Mouse (Mus musculus) stomach, embryonic 15.5 days (tissue): Measurements from ENCODE around the gene Pla2g5. TPM values are rescaled to one million over a fixed set of nuclear protein-coding genes. Genes with fewer than 3 reads are reported as not detected.

Experiments
- ATAC-seq: fragments of 200-750 bp; cut with Nextera tagmentation; 2 replicates; pipeline ENCODE4 v1.8.0; 2017; ENCODE audit warnings: low read depth, moderate number of reproducible peaks, moderate TSS enrichment; ENCODE audit not compliant: insufficient read depth, low FRiP score
- H3K27ac ChIP-seq: fragments of 300-500 bp; sonication (generic); 2 replicates; pipeline ENCODE4 v1.5.1; 2015; ENCODE audit warnings: mild to moderate bottlenecking, inconsistent platforms
- H3K27me3 ChIP-seq: fragments of 300-500 bp; sonication (generic); replicated peaks from 2 replicates; pipeline ENCODE4 v1.6.1; 2015; ENCODE audit warnings: inconsistent platforms
- H3K36me3 ChIP-seq: fragments of 300-500 bp; sonication (generic); 2 replicates; pipeline ENCODE4 v1.6.1; 2015; ENCODE audit warnings: inconsistent platforms
- H3K4me1 ChIP-seq: fragments of 300-500 bp; sonication (generic); 2 replicates; pipeline ENCODE4 v1.6.1; 2015; ENCODE audit warnings: inconsistent platforms
- H3K4me2 ChIP-seq: fragments of 300-500 bp; sonication (generic); 2 replicates; pipeline ENCODE4 v1.6.1; 2015; ENCODE audit warnings: mild to moderate bottlenecking, inconsistent platforms
- H3K4me3 ChIP-seq: fragments of 300-500 bp; sonication (generic); replicated peaks from 2 replicates; pipeline ENCODE4 v1.5.1; 2015; ENCODE audit warnings: inconsistent platforms
- H3K9ac ChIP-seq: fragments of 300-500 bp; sonication (generic); 2 replicates; pipeline ENCODE4 v1.6.1; 2015; ENCODE audit warnings: inconsistent platforms
- H3K9me3 ChIP-seq: fragments of 300-500 bp; sonication (generic); 2 replicates; pipeline ENCODE4 v1.6.1; 2016; ENCODE audit warnings: inconsistent platforms
- WGBS: fragments of 180-500 bp; shearing (Covaris S2); methylation state at CpG from one replicate; pipeline ENCODE4 v1.1.7; 2015; 5-methylcytosine and 5-hydroxymethylcytosine counted together
- polyA plus RNA-seq: library from polyadenylated mRNA; unstranded; fragments of >200 nt; fragmentation: Nextera tagmentation; extraction: Ambion mirVana; gene quantifications from 2 replicates; pipeline ENCODE4 v1.2.1, GENCODE M21; 2015

The Pla2g5 gene
- polyA plus RNA-seq, 1 experiment from 2014 or later: 0.18 TPM

- Histone ChIP-seq H3K4me2 (no peak overlapping the region), H3K36me3 (no peaks in the 10 kb centered on the region), H3K9ac (no peak overlapping the region), H3K4me1 (no peaks in the 10 kb centered on the region), H3K9me3 (no peaks in the 10 kb centered on the region), H3K27me3 (no peaks in the 10 kb centered on the region), H3K4me3 (no peak overlapping the region), H3K27ac (no peak overlapping the region)
- WGBS: 71% methylated on average over 9 of the region's 9 CpGs
- ATAC-seq: no peak
Measured at GRCm38 (mm10) chr4:138762266-138762665, 101.0 kb downstream of the Pla2g5 start.

- Histone ChIP-seq H3K4me1 (no peaks in the 10 kb centered on the region), H3K9ac (no peak within 1 kb of the TSS), H3K9me3 (no peaks in the 10 kb centered on the region), H3K27me3 (no peaks in the 10 kb centered on the region), H3K4me2 (no peak within 1 kb of the TSS), H3K27ac (no peak within 1 kb of the TSS), H3K4me3 (no peak within 1 kb of the TSS), H3K36me3 (no peaks in the 10 kb centered on the region)
- WGBS: 68% methylated on average over 8 of the region's 8 CpGs
- no peak for ATAC-seq
Measured at GRCm38 (mm10) chr4:138757416-138757815, 105.9 kb downstream of the Pla2g5 start, which contains the start of gene Pla2g2f. TSS of gene Pla2g2f (minus strand) at chr4:138757626.

GRCm38 (mm10) chr4:138755983-138756382, 107.3 kb downstream of the Pla2g5 start:
- no peak overlapping the region for H3K9ac ChIP-seq
- no peaks in the 10 kb centered on the region for H3K9me3 ChIP-seq
- ATAC-seq: no peak
- H3K4me1 ChIP-seq: no peaks in the 10 kb centered on the region
- no peak overlapping the region for H3K4me2 ChIP-seq
- no peaks in the 10 kb centered on the region for H3K27me3 ChIP-seq
- WGBS: 76% methylated on average over 11 of the region's 11 CpGs
- no peak overlapping the region for H3K27ac ChIP-seq
- no peaks in the 10 kb centered on the region for H3K36me3 ChIP-seq
- no peak overlapping the region for H3K4me3 ChIP-seq

GRCm38 (mm10) chr4:138755439-138755838, 107.8 kb downstream of the Pla2g5 start:
- no peak overlapping the region for H3K4me3 ChIP-seq
- no peaks in the 10 kb centered on the region for H3K36me3 ChIP-seq
- no peaks in the 10 kb centered on the region for H3K27me3 ChIP-seq
- no peak overlapping the region for H3K4me2 ChIP-seq
- WGBS: 72% methylated on average over 4 of the region's 4 CpGs
- no peak for ATAC-seq
- no peak overlapping the region for H3K27ac ChIP-seq
- no peaks in the 10 kb centered on the region for H3K9me3 ChIP-seq
- no peaks in the 10 kb centered on the region for H3K4me1 ChIP-seq
- H3K9ac ChIP-seq: no peak overlapping the region

- no peaks in the 10 kb centered on the region for H3K27me3 ChIP-seq
Measured at GRCm38 (mm10) chr4:138754432-138754831, 108.8 kb downstream of the Pla2g5 start.

GRCm38 (mm10) chr4:138753608-138754007, 109.7 kb downstream of the Pla2g5 start:
- no peak for ATAC-seq
- H3K27me3 ChIP-seq: no peaks in the 10 kb centered on the region
- H3K9me3 ChIP-seq: no peaks in the 10 kb centered on the region
- H3K9ac ChIP-seq: no peak overlapping the region
- H3K36me3 ChIP-seq: no peaks in the 10 kb centered on the region
- H3K4me2 ChIP-seq: no peak overlapping the region
- H3K27ac ChIP-seq: no peak overlapping the region
- H3K4me1 ChIP-seq: no peaks in the 10 kb centered on the region
- WGBS: 89% methylated on average over 3 of the region's 3 CpGs
- H3K4me3 ChIP-seq: no peak overlapping the region

More at GRCm38 (mm10) chr4:138754432-138754831, 108.8 kb downstream of the Pla2g5 start:
- Histone ChIP-seq H3K36me3 (no peaks in the 10 kb centered on the region), H3K27ac (no peak overlapping the region), H3K9me3 (no peaks in the 10 kb centered on the region), H3K9ac (no peak overlapping the region), H3K4me1 (no peaks in the 10 kb centered on the region), H3K4me3 (no peak overlapping the region), H3K4me2 (no peak overlapping the region)
- WGBS: 67% methylated on average over 9 of the region's 9 CpGs
- ATAC-seq: no peak

- no peak for ATAC-seq
- Histone ChIP-seq H3K9me3 (no peaks in the 10 kb centered on the region), H3K27ac (no peak overlapping the region), H3K4me2 (no peak overlapping the region), H3K27me3 (no peaks in the 10 kb centered on the region), H3K4me1 (no peaks in the 10 kb centered on the region), H3K9ac (no peak overlapping the region), H3K36me3 (no peaks in the 10 kb centered on the region), H3K4me3 (no peak overlapping the region)
- 97% methylated on average over 6 of the region's 6 CpGs for WGBS
Measured at GRCm38 (mm10) chr4:138752603-138753002, 110.7 kb downstream of the Pla2g5 start.

Other genes starting within 250 kb of the Pla2g5 start
- 0.32 and 0.37 TPM in 2 replicates for gene Vwa5b1, start 227.6 kb downstream of the Pla2g5 start, polyA plus RNA-seq
- 0.18 and 0.39 TPM in 2 replicates for gene Pla2g2c, start 138.7 kb downstream of the Pla2g5 start, polyA plus RNA-seq
- 1.3 and 1.6 TPM in 2 replicates for gene Ubxn10, start 126.3 kb downstream of the Pla2g5 start, polyA plus RNA-seq
- gene Pla2g2f, start 105.9 kb downstream of the Pla2g5 start, polyA plus RNA-seq: 1.3 and 1.5 TPM in 2 replicates
- gene Pla2g2d, start 87.7 kb downstream of the Pla2g5 start, polyA plus RNA-seq: 0.62 and 1.1 TPM in 2 replicates
- not detected in 2 replicates for gene Gm13030, start 10.5 kb upstream of the Pla2g5 start, polyA plus RNA-seq
- not detected in 2 replicates for gene Pla2g2e, start 14.5 kb upstream of the Pla2g5 start, polyA plus RNA-seq
- gene Otud3, start 50.5 kb upstream of the Pla2g5 start, polyA plus RNA-seq: 6.8 and 8.1 TPM in 2 replicates
- 22.7 and 26.1 TPM in 2 replicates for gene Rnf186, start 103.6 kb upstream of the Pla2g5 start, polyA plus RNA-seq
- gene Tmco4, start 109.4 kb upstream of the Pla2g5 start, polyA plus RNA-seq: 9.2 and 9.4 TPM in 2 replicates
- 0.14 TPM in 1 of 2 replicates, not detected in the other for gene Htr6, start 212.1 kb upstream of the Pla2g5 start, polyA plus RNA-seq
- gene Nbl1, start 229.5 kb upstream of the Pla2g5 start, polyA plus RNA-seq: 55.6 and 64.6 TPM in 2 replicates